Mouse (Mus musculus) lung, postnatal 0 days (tissue): Measurements from ENCODE around the gene Ankle1. TPM values are rescaled to one million over a fixed set of nuclear protein-coding genes. Genes with fewer than 3 reads are reported as not detected.

Experiments
- ATAC-seq: fragments of 200-750 bp; cut with Nextera tagmentation; 2 replicates; pipeline ENCODE4 v1.8.0; 2017; ENCODE audit warnings: moderate library complexity
- DNase-seq: peaks from one replicate; pipeline ENCODE4 v3.0.0-alpha.2; 2016; ENCODE audit warnings: low spot score
- H3K27ac ChIP-seq: fragments of 300-500 bp; sonication (generic); 2 replicates; pipeline ENCODE4 v1.5.1; 2014; ENCODE audit warnings: antibody characterized with exemption, mild to moderate bottlenecking, low read length, mixed read lengths
- H3K27me3 ChIP-seq: fragments of 300-500 bp; sonication (generic); replicated peaks from 2 replicates; pipeline ENCODE4 v1.6.1; 2014; ENCODE audit warnings: low read length, mixed read lengths; ENCODE audit not compliant: insufficient read depth
- H3K36me3 ChIP-seq: fragments of 300-500 bp; sonication (generic); 2 replicates; pipeline ENCODE4 v1.6.1; 2014; ENCODE audit warnings: low read length, mixed read lengths; ENCODE audit not compliant: insufficient read depth
- H3K4me1 ChIP-seq: fragments of 300-500 bp; sonication (generic); 2 replicates; pipeline ENCODE4 v1.6.1; 2014; ENCODE audit warnings: antibody characterized with exemption, low read depth, low read length, mixed read lengths; ENCODE audit not compliant: insufficient read depth
- H3K4me2 ChIP-seq: fragments of 300-500 bp; sonication (generic); replicated peaks from 2 replicates; pipeline ENCODE4 v1.6.1; 2014; ENCODE audit warnings: low read depth, mild to moderate bottlenecking, low read length, moderate library complexity, mixed read lengths
- H3K4me3 ChIP-seq: fragments of 300-500 bp; sonication (generic); 2 replicates; pipeline ENCODE4 v1.5.1; 2014; ENCODE audit warnings: low read depth, low read length
- H3K9ac ChIP-seq: fragments of 300-500 bp; sonication (generic); replicated peaks from 2 replicates; pipeline ENCODE4 v1.6.1; 2014; ENCODE audit warnings: low read depth, mild to moderate bottlenecking
- H3K9me3 ChIP-seq: fragments of 300-500 bp; sonication (generic); 2 replicates; pipeline ENCODE4 v1.6.1; 2016; ENCODE audit warnings: low read length, mixed read lengths
- CTCF ChIP-seq: IDR thresholded peaks from 2 replicates; pipeline ENCODE4 v1.5.1; 2016; ENCODE audit warnings: antibody characterized with exemption, mild to moderate bottlenecking
- EP300 ChIP-seq: IDR thresholded peaks from 2 replicates; pipeline ENCODE4 v1.6.1; 2016; ENCODE audit warnings: antibody characterized with exemption, mild to moderate bottlenecking, control low read depth
- WGBS: fragments of 180-500 bp; shearing (Covaris S2); extraction: QIAGEN DNeasy Blood & Tissue Kit; methylation state at CpG from one replicate; pipeline ENCODE4 v1.1.7; 2014; 5-methylcytosine and 5-hydroxymethylcytosine counted together
- polyA plus RNA-seq: library from polyadenylated mRNA; unstranded; fragments of >200 nt; fragmentation: Nextera tagmentation; extraction: Ambion mirVana; gene quantifications from 2 replicates; pipeline ENCODE4 v1.2.1, GENCODE M21; 2015

Gene Ankle1
- polyA plus RNA-seq, 1 experiment from 2014 or later = 0.72 TPM

- H3K27me3 ChIP-seq = no peaks in the 10 kb centered on the region
- no peak for ATAC-seq
- no peak for DNase-seq
- no peak overlapping the region for H3K27ac ChIP-seq
- no peaks in the 10 kb centered on the region for H3K9me3 ChIP-seq
- H3K4me2 ChIP-seq = no peak overlapping the region
- WGBS = 94% methylated on average over 8 of the region's 8 CpGs
- TF ChIP-seq EP300 = no peak
- no peak for TF ChIP-seq CTCF
- 0 out of 2 replicates have a peak, but pooled peaks cover 5% of the 10 kb centered on the region for H3K36me3 ChIP-seq
- H3K4me3 ChIP-seq = no peak overlapping the region
- peaks cover 15% of the 10 kb centered on the region; the same call in 1 of the 2 replicates for H3K4me1 ChIP-seq
- no peak overlapping the region for H3K9ac ChIP-seq
Observed at GRCm38 (mm10) chr8:71404011-71404410, 1.8 kb upstream of the Ankle1 start.

DNA sequence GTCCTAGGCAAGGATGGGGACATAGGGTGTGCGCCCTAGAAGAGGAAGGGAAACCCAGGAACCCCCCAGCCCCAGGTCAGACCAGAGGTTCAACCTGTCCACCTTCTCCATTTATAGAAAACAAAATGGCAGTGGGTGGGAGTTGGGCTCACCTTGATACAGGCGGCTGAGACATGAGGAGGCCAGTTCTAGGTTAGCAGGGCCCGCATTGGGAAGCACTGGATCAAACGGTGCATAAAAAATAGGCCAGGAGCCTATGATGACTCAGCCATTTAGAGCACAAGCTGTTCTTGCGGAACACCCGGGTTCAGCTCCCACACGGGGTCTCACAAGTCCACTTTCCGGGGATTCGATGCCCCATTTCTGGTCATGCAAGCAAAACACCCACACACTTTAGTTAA lies 859 bp upstream of the Ankle1 start:
- Histone ChIP-seq H3K36me3 (no peaks in the 10 kb centered on the region), H3K9me3 (no peaks in the 10 kb centered on the region), H3K27me3 (no peaks in the 10 kb centered on the region), H3K4me3 (no peak overlapping the region), H3K4me1 (peaks cover 15% of the 10 kb centered on the region; the same call in 1 of the 2 replicates), H3K9ac (no peak overlapping the region), H3K4me2 (0 out of 2 replicates have a peak overlapping the region, but pooled peaks have one; percentile 81), H3K27ac (no peak overlapping the region)
- TF ChIP-seq CTCF (no peak), EP300 (no peak)
- ATAC-seq (no peak), DNase-seq (no peak)
- WGBS = 86% methylated on average over 9 of the region's 9 CpGs

- peak; percentile 79 for ATAC-seq
- Histone ChIP-seq H3K27me3 (no peaks in the 10 kb centered on the region), H3K4me1 (peaks cover 15% of the 10 kb centered on the region; the same call in 1 of the 2 replicates), H3K27ac (no peak overlapping the region), H3K36me3 (no peaks in the 10 kb centered on the region), H3K9me3 (no peaks in the 10 kb centered on the region), H3K9ac (no peak overlapping the region), H3K4me3 (peak overlapping the region; percentile 41), H3K4me2 (peak overlapping the region; percentile 81)
- under 1% methylated on average over 55 of the region's 55 CpGs for WGBS
- TF ChIP-seq CTCF = peak; percentile 93
- TF ChIP-seq EP300 = no peak
- peak; percentile 70 for DNase-seq
Observed at GRCm38 (mm10) chr8:71406099-71407015, 547 bp downstream of the Ankle1 start.

DNA sequence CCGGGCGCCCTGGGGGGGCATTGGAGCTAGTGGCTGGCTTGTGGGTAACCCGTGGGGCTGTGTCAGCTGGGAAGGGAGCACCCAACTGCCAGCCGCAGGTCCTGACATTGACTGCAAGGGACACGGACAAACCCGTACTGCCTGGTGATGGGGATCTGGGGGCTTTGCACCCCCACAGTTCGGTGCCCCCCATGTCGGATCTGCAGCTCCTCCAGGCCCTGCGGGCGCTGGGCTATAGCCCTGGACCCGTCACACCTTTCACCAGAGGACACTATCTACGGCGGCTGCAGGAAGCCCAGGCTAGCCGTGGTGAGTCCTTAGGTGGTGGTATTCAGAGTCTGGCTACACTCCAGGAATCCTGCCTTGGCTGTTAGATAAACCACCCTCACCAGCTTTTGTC lies 1.6 kb downstream of the Ankle1 start:
- H3K27ac ChIP-seq = no peak overlapping the region
- no peak for ATAC-seq
- no peak overlapping the region for H3K4me3 ChIP-seq
- H3K9me3 ChIP-seq = no peaks in the 10 kb centered on the region
- no peaks in the 10 kb centered on the region for H3K36me3 ChIP-seq
- H3K4me2 ChIP-seq = no peak overlapping the region
- TF ChIP-seq EP300 (no peak), CTCF (no peak)
- H3K27me3 ChIP-seq = no peaks in the 10 kb centered on the region
- no peak for DNase-seq
- no peak overlapping the region for H3K9ac ChIP-seq
- peaks cover 15% of the 10 kb centered on the region; the same call in 1 of the 2 replicates for H3K4me1 ChIP-seq
- 86% methylated on average over 14 of the region's 14 CpGs for WGBS

DNA sequence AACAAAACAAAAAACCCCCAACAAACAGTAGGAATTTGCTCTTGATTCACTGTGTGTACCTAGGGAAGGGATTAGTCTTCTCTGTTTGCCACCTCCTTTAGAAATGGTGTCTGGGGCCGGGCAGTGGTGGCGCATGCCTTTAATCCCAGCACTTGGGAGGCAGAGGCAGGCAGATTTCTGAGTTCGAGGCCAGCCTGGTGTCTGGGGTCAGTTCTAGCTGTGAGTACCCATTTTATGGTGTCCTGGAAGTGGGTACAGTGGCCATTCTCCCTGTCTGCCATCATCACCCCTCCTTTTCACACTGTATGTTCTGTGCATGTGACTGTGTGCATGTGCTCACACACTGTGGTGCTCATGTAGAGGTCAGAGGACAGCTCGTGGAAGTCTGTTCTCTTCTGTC lies 2.4 kb downstream of the Ankle1 start:
- Histone ChIP-seq H3K4me1 (peaks cover 15% of the 10 kb centered on the region; the same call in 1 of the 2 replicates), H3K27me3 (no peaks in the 10 kb centered on the region), H3K4me2 (no peak overlapping the region), H3K4me3 (no peak overlapping the region), H3K9me3 (no peaks in the 10 kb centered on the region), H3K27ac (no peak overlapping the region), H3K9ac (no peak overlapping the region), H3K36me3 (no peaks in the 10 kb centered on the region)
- DNase-seq (no peak), ATAC-seq (no peak)
- WGBS = 93% methylated on average over 4 of the region's 4 CpGs
- TF ChIP-seq CTCF (no peak), EP300 (no peak)

- no peak for TF ChIP-seq EP300
- TF ChIP-seq CTCF = no peak
- Histone ChIP-seq H3K4me1 (peaks cover 4% of the 10 kb centered on the region; the same call in 1 of the 2 replicates), H3K27ac (no peak overlapping the region), H3K4me2 (no peak overlapping the region), H3K9ac (no peak overlapping the region), H3K36me3 (no peaks in the 10 kb centered on the region), H3K27me3 (no peaks in the 10 kb centered on the region), H3K4me3 (no peak overlapping the region), H3K9me3 (no peaks in the 10 kb centered on the region)
- WGBS = 41% methylated on average over 11 of the region's 11 CpGs
- DNase-seq (no peak), ATAC-seq (no peak)
Observed at GRCm38 (mm10) chr8:71411535-71412273, 5.9 kb downstream of the Ankle1 start.
